Mouse (Mus musculus) adrenal gland, postnatal 10 days (tissue): ENCODE data around the gene Gm17304. TPM values are rescaled to one million over a fixed set of nuclear protein-coding genes. Genes with fewer than 3 reads are reported as not detected.

Experiments used
- DNase-seq: peaks from one replicate; pipeline ENCODE4 v3.0.0; 2021; ENCODE audit warnings: mixed read lengths
- long read RNA-seq, 2 experiments: library from polyadenylated mRNA; stranded (forward); transcript quantifications; one replicate each; pipeline ENCODE4 v2.0.0; 2021
- total RNA-seq, 2 experiments: library from RNA; stranded (reverse); gene quantifications; 2 replicates each; pipeline ENCODE4 v1.2.3; 2021

The Gm17304 gene
- total RNA-seq: not detected
- long read RNA-seq, experiment 1: 0 reads
- long read RNA-seq, experiment 2: 0 reads

DNA sequence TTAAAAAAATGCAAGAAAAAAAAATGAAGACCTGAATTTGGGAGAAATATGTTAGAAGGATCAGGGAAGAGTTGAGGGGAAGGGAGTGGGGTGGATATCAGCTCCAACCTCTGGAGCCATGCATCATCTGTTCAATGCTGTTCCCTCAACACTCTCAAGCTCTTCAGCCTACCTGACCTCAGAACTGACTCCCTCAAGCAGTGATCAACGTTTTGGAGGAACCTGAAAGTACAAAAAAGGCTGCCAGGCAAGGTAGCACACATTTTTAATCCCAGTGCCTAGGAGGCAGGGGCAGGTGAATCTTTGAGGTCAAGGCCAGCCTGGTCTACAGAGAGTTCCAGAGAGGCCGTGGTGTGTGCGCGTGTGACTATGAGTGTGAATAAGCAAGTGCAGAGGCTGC lies at the start of gene Gm17304:
Gene Gm17304, plus strand, starts transcription at position 301 of the 400 bp plus-strand sequence.
- DNase-seq: no peak

DNA sequence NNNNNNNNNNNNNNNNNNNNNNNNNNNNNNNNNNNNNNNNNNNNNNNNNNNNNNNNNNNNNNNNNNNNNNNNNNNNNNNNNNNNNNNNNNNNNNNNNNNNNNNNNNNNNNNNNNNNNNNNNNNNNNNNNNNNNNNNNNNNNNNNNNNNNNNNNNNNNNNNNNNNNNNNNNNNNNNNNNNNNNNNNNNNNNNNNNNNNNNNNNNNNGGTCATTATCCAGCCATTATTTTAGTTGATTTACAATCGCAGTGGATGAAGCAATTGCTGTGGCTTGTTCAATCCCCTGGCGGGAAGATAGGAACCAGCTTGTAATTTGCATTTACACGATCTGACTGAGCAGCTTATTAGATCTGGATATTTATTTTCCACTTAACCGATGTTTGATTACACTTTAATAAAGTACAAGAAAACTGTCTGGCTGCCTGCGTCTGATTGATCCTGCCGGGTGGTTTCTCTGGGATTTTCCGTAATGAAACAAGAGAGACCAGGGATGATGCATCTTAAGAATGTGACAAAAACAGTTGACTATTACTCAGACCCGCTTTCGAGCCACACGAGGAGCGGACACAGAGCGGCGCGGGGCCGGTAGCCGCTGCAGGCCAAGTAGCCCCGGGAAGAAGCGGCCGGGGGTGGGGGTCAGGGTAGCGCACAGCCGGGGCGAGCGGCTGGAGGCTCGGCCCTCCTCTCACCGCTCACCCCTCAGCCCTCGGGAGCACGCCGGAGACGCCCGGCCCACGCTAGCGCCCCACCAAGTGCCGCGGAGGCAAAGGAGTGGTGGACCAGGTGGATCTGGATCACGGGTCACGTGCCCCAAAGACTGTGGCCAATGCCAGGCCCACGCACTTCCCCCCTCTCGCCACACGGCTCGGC lies 48.0 kb upstream of the Gm17304 start:
- DNase-seq: no peak

DNA sequence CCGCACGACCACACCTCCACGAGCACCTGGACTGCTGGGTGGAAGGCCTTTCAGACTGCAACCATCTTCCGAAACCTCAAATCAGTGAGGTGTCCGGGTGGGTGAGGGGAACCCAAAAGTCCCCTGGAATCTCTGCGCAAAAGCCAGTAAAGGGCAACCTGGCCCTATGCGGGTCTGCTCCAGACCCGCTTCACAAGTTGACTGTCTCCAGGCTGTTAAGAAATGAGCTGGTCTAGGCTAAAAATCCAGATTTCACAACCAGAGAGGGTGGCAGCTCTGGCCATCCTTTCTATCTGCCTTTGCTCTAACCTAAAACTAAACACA lies 47.4 kb upstream of the Gm17304 start:
- no peak for DNase-seq

DNA sequence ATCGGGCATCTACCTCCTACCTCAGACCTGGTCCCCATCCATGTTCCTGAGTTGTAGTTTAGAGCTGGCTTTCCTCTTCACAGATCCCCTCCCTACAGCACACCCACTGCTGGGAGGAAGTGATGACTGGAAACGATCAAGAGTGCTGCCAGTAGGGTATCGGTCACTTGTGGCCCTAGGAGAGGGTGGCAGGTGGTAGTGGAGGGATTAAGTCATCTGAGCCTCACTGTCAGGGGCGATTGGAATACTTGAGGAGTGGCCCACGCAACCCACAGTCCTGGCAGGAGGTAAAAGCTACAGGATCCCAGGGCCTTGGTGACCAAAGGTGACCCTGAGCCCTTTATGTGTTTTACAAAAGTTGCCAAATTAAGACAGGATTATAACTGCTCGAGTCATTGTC lies 42.9 kb upstream of the Gm17304 start:
- DNase-seq: no peak

DNA sequence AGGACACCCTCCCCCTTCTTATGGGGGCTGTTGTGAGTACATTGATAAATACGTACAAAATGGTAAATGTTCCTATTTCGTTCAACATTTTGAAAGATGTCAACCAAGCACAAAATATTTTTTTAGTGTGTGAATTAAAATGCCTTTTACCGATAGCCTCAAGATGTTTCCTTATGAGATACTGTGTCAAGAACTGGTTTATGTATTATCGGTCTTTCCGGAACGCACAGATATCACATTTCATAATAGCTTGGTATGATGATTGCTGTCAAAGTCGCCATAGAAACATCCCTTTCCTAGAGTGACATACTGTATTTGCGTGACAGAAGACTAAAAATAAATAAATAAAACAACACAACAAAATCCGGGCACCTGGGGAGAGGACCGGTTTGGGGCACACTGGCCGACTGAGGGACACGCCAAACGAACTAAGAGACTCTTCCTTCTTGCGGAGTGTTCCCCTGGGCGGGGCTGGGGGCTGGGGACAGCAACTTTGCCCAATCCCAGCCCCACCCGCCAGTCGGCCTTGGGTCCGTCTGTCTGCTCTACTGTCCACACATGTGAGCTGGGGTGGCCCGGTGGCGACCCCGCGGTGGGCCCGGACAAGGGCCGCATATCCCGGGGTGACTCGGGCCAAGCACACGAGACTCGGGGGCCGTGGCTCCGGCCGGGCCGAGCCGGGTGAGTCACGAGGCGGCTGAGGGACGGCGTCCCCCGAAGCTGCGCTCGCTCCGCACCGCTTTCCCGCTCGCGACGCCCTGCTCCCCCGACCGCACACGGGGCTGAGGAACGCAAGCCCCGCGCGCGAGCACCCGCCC lies 34.9 kb upstream of the Gm17304 start:
- no peak for DNase-seq

DNA sequence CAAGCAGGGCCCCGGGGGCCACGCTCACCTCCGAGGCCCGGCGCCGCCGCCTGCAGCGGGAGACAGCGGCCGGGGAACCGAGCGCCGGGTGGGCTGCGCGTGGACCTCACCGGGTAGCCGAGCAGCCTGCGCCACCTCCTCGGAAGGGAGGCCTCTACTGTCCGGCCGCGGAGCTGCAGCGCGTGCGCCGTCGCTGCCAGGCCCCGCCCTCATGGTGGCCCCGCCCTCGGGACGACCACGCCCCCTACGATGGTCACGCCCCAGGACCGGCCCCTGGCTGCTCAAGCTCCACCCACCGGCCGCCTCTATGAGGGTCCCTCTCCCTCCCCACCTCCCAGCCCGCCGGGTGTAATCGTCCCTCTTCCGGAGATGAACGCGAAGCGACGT lies 34.3 kb upstream of the Gm17304 start:
- DNase-seq: peak; percentile 92

DNA sequence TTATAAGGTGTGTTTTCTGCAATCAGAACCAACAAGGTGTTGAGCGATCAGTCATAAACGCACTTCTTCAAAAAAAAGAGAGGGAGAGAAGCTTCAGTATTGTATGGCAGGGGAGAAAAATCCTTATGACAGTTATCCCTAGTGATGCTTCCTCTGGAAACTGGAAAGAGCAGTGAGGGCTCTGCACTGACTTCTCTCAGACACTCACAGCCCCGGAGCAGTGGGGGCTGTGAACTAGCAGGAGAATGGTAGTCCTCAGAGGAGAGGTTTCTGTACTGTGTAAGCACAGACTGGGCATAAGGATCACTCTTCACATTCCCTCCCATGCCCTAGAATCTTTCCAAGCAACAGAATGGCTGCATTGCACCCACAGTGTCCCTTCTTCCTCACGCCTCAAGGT lies 33.8 kb upstream of the Gm17304 start:
- DNase-seq: no peak

DNA sequence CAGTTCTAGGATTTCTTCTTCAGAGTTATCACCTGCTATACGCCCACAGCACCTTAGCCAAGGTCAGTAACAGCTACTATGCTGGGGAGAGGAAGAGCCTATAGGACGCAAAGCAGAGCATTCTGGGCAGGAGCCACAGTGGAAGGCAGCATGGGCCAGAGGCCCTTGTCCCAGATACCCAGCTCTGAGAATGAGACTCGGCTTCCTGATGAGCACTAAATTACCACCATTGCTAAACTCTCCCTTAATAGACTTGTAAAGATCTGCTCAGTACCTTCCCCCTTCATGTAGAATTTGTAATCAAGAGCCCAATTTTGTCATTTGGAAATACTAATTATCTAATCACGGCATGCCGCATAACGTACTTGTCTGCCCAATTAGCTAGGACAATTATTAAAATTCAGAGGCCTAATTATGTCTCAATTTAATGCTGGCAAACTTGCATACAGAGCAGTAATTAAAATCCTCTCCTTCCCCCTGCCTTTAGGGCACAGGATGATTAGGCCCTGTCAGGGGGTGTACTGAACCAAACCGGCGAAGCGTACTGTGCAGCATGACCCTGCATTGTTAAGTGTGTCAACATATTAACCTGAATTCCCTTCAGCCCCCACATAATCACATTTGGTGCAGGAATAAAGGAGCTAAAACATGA lies 31.5 kb upstream of the Gm17304 start:
- DNase-seq: no peak

DNA sequence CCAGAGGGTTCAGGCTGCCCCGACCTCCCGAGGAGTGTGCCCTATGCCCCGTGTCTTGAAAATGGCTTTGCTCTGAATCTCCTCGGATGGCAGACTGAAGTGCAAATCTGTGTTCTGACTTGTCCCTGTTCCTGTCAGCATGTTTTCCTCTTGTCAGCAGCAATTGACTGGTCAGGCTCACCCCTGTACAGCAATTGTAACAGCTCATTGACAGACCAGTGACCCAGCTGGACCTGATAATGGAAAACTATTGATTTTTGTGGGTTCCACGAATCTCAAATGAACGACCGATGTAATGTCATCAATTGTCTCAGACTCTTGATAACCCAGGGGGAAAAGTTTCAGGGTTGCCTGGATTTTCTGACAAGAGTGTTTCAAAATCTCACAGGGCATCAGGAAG lies 28.0 kb upstream of the Gm17304 start:
- DNase-seq: no peak

DNA sequence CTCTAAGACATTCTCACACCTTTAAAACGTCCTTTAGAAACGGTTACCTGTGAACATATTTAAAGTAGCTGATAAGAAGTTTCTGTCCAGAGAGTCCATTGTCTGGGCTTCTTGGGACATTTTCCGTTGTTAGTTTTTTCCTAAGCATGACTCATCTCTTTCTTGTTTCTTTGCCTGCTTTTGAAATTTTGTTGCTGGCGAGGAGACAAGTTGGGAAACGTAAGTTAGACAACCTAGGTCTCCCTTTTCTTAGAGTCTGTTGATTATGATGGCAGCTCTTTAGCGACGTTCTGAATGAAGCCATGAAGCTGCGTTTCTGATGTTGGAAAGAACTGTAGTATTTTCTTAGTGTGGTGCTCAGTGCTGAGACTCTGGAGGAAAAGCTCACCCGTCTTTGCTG lies 19.9 kb upstream of the Gm17304 start:
- no peak for DNase-seq

DNA sequence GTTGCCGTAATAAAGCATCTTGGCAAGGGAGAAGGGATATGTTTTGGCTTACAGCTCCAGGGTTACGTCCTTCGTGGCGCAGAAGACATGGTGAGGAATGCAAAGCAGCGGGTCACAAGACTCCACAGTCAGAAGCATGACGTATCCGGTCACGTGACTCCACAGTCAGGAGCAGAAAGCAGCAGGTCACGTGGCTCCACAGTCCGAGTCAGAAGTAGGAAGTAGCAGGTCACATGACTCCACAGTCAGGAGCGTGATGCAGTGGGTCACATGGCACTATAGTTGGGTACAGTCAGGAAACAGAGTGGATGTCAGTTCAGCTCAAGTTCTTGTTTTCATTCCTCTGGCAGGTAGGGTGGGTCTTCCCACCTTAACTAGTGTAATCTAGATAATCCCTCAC lies 19.2 kb upstream of the Gm17304 start:
- DNase-seq: no peak

DNA sequence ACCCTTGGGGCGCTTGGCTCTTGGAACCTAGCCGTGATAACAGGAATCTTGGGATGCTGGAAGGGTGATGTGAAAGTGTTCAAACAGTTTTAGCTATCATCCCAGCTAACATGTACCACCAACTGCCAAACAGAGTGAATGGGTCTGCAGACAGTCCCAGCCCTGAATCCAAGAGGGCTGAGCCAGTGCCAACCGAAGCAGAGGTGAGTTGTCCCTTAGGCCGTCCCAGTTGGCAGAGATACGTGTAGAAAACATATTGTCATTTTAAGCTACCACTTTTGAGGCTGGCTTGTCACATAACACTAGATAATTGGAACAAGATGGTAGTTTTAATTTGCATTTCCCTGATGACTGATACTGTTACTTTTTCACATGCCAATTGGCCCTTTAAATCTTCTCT lies 18.2 kb upstream of the Gm17304 start:
- DNase-seq: no peak

DNA sequence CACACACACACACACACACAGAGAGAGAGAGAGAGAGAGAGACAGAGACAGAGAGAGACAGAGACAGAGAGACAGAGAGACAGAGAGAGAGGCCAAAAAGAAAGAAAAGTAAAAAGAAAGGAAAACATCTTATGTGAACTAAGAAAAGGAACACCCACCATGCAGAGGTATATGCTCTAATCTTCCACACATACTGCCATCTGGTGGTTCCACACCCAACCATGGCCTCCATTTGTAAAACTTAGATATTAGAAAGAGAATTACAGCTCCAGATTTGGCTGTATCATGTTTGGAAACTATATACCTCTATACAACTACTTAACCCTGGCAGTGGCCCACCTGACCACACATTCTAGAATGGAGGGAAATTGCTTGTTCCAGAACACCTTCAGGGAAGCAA lies 14.5 kb upstream of the Gm17304 start:
- DNase-seq: no peak

DNA sequence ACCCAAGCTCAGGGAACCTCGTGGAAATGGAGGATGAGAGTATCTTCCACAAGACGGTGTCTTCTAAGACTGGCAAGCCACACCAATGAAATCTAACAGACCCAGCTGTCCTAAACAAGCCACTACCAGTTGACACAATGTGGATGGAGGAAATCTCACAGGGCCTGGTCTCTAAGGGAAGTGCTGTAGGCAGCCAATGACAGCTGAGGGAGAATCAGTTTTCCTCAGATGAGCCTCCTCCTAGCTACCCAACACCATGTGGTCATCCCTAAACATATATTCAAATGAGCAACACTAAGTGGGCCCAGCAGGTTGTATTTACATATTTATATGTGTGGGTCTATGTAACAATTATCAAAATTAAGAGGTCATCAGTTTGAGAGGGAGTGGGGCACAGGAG lies 11.4 kb upstream of the Gm17304 start:
- no peak for DNase-seq

DNA sequence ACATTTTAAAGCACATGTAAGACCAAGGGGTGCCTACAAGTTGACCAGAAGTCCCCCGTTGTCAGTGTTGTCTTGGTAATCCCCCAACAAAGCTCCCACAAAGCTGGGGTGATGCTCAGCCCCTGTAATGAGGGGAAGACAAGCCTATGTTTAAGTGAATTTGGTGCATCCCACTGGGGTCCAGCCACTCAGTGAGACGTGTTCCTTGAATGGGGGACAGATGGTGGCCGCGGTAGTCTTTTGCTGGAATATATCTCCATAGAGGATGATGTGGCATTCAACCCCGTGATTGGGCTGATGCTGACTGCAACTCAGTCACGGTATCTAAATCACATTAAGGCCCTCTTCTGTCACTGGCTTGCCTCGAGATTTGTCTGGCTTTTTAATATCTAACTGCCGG lies 9.4 kb upstream of the Gm17304 start:
- no peak for DNase-seq

DNA sequence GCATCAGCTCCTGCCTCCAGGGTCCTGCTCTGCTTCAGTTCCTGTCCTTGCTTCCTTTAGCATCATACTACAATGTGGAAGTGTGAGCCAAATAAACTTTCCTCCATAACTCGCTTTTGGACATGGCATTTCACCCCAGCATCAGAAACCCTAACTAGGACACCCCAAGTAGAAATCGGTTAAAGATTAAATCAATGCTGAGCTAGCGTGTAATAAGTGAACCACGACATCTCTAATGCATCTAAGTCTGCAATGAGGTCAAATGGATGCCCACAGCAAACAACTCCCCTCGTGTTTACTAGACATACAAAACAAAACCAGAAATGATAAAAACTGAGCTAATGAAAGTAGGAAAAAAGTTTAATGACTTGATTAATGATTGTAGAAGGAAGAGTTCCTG lies 4.5 kb upstream of the Gm17304 start:
- DNase-seq: no peak

DNA sequence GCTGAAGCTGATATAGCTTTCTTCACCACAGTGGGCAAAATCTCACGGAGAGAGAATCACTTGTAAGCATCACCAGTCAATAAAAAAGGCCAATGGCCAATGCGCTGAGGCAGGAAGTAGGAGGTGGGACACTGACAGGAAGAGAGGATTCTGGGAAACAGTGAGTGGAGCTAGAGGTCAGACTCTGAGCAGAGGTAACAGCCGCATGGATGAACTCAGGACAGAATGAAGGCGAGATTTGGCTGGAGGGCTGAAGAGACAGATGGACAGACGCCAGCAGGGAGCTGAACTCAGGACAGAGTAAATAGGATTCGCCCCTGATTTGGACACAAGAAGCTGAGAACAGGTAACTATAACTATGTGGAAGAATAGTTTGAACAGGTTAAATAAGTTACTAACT lies 3.8 kb upstream of the Gm17304 start:
- no peak for DNase-seq

DNA sequence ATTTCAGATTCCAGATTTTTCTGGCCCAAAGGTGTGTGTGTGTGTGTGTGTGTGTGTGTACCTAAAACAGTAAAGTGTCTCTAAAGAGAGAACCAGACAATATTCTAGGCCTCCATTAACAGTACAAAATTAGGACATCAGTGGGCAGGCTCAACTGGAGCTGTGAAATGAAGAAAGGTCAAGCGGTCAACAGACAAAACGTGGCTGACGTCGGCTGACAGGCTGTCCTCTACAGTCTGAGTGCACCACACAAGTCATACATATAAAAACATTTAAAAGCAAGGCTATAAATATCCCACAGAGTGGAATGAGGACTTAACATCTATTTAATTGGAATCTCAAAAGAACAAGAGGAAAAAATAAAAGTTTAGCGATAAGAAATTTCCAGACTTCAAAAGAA lies 1.8 kb upstream of the Gm17304 start:
- DNase-seq: no peak

DNA sequence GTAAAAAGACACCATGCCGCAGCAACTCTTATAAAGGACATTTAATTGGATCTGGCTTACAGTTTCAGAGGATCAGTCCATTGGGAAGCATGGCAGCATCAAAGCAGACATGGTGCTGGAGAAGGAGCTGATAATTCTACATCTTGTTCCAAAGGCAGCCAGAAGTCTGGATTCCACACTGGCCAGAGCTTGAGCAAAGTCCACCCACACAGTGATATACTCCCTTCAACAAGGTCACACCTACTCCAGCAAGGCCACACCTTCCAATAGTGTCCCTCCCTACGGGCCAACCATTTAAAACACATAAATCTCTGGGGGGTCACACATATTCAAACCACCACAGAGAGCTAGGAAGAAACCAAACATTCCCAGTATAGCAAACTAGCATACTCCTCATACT lies 3.3 kb downstream of the Gm17304 start:
- DNase-seq: no peak

DNA sequence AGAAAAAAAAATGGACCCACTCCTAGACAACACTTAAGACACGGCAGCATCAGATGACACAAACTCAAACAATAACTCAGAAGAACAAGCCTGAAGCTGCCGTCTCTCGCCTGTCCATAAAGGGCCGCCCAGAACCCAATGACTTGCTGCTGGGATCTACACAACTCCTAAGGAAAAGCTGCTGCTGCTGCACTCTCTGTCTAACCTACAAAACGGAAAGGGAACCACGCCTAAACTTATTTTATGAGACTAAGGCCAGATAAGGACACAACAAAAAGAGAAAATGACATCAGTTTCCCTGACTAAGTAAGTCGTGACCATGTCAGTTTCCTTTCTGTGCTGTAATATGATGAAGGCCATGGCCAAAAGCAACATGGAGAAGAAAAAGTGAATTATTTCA lies 5.7 kb downstream of the Gm17304 start:
- no peak for DNase-seq

DNA sequence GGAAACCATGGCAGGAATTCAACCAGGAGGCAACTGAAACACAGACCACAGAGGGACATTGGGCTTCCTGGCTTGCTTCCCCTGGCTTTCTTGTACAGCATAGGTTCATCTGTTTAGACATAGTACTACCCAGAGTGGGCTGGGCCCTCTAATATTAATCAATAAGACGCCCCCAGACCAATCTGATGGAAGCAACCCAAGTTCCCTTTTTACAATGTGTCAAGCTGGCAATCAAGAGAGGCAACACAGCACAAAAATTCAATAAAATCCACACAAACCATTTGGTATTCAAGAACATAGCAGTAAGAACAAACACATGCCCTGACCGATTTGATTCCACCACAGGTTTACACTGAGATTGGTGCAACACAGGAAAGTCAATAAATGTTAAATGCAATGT lies 6.1 kb downstream of the Gm17304 start:
- DNase-seq: no peak

DNA sequence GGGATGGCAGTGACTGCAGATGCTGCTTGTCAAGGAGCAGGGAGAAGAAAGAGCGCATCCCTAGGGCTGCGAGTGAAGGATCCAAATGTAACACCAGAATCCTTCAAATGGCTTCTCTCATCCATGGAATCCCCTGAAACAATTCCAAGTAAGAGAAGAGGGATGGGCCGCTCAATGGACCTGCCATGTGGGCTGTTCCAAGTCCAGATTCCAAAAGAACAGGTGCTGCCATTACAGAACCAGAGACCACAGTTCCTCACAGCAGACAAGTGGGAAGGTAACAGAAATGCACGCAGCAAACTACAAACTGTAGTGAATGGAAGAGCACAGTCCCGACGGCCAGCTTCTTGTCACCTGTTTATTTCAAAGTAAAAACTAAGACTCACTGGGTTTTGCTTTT lies 11.5 kb downstream of the Gm17304 start:
- DNase-seq: no peak

DNA sequence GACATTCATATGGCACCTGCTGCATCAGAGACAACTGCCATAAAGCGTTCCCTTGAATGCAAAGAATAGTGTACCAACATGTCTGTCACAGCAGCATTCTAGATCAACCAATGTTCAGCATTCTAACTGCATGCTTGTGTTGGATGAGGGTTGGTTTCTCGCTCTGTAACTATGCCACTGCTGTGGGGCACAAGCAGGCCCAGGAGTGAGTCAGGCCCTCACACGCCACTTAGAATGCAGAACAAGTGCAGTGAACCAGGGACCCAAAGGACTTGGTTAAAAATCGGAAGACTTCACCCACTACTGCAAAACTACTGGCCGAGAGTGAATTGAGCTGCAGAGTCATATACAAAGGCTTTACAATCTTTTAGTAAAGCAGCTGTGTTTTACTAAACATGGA lies 13.3 kb downstream of the Gm17304 start:
- DNase-seq: no peak
